Mouse (Mus musculus): ENCODE measurements around the gene Rnf115.
"Not testable (repeated sequence)": the region's sequence is repeated elsewhere in the genome, so short reads cannot be mapped to it uniquely, and the experiment has no call there.

The Rnf115 gene

DNA sequence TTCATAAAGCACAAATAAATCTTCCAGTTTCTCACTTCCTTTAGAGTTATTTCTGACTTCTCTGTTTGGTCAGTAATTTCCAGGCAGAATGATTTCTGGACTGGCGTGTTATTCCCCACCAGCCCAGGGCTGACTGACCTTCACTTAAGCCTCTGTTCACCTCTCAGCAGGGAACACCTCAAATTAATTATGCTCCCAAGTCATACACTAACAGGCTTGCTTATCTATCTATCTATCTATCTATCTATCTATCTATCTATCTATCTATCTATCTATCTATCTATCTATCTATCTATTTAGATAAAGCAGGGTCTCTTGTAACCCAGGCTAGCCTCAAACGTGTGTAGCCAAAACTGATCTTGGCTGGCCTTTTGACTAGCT lies 18.8 kb upstream of the Rnf115 start:
- DNase-seq = no peak

GRCm38 (mm10) chr3:96714286-96714685 lies 13.2 kb upstream of the Rnf115 start:
- DNase-seq = no peak

- DNase-seq = no peak
Observed at GRCm38 (mm10) chr3:96715854-96716253, 11.6 kb upstream of the Rnf115 start.

DNA sequence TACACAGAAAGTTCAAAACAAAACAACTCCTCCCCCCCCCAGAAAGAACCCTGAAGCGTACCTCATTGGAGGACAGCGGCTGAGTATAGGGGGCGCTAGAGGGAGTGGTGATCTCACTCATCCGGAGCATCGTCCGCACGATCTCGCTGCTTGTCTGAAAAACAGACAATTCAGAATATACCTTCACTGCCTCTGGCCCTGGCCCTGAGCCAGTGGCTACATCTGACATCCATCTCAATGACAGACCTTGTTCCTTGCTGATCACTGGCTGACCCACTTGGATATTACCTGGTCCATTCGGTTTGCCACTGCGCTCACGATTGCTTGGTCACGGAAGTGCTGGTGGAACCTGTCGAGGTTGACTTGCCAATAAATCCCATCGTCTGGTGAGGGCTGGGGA lies 8.3 kb upstream of the Rnf115 start:
- peak; percentile 71 for DNase-seq

DNA sequence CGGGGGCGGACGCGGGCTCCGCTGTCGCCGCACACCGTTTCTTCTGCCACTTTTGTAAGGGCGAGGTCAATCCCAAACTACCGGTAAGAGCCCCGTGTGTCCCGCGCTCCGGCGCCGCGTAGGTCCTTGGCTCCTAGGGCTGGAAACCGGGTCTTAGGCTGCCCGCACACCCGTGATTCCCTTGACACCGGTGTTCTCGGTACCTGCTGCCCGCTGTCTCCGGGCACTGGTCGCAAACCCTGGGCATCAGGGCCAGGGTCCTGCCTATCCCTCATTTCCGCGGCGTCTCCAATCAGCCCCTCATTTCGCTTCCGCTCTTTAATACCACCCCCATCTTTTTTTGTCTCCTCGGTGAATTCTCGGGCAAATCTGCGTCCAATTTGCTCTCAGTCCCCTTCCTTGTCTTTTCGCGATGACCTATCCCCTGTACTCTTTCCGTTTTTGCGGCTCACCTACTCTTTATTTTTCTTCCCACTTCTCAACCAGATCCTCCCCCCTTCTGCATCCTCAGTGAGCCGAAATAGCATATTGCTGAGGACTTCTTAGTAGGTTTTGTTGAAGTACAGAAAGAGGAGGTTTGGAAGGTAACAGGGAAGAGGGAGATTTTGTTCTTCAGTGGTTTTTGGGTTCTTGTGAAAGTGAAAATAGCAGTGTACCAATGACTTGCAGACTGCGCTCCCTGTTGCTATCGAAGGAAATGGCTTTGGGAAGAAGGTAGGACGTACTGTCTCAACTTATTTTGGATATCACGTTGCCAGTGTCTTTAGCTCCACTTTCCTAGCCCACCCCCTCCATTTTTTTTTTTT lies 567 bp downstream of the Rnf115 start:
- no peak for DNase-seq

- DNase-seq = no peak
Observed at GRCm38 (mm10) chr3:96728634-96729402, 1.4 kb downstream of the Rnf115 start.

DNA sequence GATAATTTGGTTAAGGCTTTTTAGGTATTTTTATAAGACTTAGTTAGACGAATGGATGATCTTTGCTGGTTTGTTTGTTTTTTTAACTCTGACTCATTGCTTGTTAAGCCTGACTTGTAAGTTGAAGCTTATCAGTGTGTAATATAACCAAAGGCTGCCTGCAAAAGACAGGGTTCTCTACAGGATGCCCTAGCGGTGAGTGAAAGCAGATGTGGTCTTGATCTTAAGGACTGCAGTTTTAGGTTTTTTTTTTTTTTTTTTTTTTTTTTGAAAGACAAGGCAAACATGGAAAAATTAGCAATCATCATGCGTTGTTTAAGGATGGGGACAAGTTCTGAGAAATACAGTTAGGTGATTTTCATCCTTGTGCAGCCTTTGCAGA lies 1.9 kb downstream of the Rnf115 start:
- no peak for DNase-seq

- no peak for DNase-seq
Observed at GRCm38 (mm10) chr3:96730785-96731184, 3.3 kb downstream of the Rnf115 start.

DNA sequence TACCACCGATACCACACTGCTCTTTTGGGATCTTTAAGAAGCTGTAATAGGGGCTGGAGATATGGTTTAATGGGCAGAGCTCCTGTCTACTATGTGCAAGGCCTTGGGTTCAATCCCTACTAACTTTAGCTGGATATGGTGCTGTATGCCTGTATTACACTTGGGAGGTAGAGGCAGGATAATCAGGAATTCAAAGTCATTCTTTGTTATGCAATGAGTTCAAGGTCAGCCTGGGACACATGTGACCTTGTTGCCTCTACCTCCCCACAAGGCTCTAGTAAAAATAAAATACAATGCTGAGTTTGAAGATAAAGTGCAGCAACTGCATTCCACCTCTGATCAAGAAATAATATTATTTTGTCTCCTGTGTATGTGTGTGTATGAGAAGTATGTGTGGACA lies 6.5 kb downstream of the Rnf115 start:
- no peak for DNase-seq

DNA sequence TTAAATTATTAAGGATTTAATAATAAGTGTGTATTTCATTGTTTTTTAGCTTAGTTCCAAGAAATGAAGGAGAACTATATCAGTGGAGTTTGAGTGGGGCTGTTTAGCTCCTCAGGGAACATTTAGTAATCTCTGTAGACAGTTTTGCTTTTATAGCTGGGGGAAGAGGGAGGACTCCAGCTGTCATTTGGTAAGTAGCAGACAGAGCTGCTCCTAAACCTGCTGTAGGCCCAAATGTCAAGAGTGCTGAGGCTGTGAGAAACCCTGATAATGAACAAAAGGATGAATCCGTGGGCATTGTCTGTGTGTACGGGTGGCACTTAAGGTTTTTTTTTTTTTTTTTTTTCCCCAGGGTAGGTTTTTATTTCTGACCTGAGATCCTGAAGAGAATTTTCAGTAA lies 7.7 kb downstream of the Rnf115 start:
- no peak for DNase-seq

- DNase-seq = no peak
Observed at GRCm38 (mm10) chr3:96737013-96737740, 9.7 kb downstream of the Rnf115 start.

DNA sequence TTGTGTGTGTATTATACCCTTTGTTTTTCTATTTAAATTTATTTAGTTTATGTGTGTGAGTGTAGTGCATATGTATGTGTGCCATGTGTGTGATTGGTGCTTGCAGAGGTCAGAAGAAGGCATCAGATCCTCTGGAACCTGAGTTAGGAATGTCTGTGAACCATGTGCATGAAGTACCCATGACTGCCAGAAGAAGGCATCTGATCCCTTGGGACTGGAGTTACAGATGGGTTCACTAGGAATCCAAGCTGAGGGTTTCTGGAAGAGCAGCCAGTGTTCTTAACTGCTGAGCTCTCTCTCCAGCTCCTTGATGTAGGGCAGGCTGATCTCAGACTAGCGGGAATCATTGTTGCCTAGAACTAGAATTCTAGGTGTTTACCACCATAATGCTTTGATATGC lies 10.5 kb downstream of the Rnf115 start:
- no peak for DNase-seq

DNA sequence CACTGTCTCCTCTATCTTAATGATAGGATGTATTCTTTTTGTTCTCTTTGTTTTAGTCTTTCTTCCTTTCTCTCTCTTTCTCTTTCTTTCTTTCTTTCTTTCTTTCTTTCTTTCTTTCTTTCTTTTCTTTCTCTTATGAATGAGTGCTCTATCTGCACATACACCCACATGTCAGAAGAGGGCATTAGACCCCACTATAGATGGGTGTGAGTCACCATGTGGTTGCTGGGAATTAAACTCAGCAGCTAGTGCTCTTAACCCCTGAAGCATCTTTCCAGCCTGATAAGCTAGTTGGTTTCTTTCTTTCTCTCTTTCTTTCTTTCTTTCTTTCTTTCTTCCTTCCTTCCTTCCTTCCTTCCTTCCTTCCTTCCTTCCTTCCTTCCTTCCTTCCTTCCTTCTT lies 12.8 kb downstream of the Rnf115 start:
- DNase-seq = not testable (repeated sequence)

DNA sequence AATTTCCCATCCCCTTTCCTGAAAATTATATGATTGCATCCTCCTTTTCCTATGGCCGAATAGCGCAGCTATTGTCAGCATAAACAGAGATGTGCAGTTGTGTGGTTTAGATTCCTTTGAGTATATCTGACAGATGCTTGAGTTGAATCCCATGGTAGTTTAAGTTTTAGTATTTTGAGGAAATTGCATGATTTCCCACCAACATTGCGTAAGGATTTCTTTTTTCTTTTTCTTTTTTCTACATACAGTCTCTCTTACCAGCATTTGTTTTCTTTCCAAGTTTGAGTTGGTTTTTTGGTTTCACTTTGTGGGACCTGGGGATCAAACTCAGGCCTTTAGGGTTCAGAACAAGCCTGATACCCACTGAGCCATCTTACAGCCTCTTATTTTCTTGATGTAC lies 16.9 kb downstream of the Rnf115 start:
- DNase-seq = no peak

DNA sequence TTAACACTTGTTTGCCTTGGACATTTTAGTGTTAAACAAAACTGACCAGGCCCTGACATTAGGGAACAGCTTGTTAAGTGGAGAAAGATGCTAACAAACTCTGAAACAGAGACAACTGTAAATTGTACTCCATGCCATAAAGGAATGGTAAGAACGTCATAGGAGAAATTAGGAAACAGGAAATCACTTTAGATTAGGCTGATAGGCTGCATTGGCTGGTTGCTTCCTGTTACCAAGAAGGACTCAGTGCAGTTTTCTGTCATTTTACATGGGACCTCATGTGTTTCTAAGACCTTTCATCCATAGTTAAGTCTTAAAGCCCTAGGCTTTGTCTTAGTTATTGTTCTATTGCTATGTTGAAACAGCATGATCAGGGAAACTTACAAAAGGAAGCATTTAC lies 19.4 kb downstream of the Rnf115 start:
- no peak for DNase-seq

GRCm38 (mm10) chr3:96755935-96756334 lies 28.5 kb downstream of the Rnf115 start:
- DNase-seq = no peak

GRCm38 (mm10) chr3:96757691-96758090 lies 30.2 kb downstream of the Rnf115 start:
- DNase-seq = no peak

DNA sequence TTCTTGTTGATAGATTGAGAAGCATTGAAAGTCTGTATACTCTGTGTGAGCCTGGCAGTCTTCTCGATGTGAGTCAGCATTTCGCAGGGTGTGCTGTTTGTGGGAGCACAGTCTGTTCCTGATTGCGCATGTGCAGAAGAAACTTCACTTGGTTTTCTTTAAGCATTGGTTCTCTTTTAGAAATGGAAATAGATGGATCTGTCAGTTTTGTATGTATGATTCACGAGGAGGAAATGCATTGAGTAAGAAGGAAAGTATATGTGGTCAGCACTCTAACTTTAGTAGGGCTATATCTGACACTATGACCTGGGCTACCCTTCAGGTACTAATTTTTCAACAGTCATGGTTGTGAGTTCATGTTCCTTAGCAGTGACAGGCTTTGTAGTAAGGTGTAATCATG lies 32.2 kb downstream of the Rnf115 start:
- DNase-seq = no peak

DNA sequence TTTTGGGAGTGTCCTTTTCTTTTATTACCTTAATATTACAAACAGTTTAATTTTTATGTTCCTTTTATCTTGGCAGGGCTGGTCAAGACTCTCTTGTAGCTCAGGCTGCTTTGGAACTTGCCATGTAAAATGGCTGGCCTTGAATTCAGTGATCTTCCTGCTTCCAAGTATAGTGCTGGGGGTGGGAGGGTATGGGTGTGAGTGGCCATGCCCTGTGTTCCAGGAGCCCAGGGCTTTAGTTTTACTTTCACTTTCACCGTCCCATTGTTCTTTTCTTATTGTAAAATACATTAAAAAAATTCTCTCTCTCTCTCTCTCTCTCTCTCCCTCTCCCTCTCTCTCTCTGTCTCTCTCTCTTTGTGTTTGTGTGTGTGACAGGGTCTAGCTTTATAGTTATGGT lies 37.1 kb downstream of the Rnf115 start:
- no peak for DNase-seq

DNA sequence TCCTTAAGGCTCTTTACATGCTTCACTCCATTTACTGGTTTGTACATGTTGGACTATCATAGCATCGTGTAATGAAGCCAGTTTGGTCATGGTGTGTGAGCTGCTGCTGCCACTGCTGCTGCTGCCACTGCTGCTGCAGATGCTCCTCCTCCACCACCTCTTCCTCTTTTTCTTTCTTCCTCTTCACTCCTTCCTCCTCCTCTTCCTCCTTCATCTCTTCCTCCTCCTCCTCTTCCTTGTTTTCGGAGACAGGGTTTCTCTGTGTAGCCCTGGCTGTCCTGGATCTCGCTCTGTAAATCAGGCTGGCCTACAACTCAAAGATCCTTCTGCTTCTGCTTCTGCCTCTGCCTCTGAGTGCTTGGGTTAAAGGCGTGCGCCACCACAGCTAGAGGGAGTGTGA lies 42.5 kb downstream of the Rnf115 start:
- DNase-seq = no peak

GRCm38 (mm10) chr3:96772949-96773348 lies 45.5 kb downstream of the Rnf115 start:
- DNase-seq = no peak

DNA sequence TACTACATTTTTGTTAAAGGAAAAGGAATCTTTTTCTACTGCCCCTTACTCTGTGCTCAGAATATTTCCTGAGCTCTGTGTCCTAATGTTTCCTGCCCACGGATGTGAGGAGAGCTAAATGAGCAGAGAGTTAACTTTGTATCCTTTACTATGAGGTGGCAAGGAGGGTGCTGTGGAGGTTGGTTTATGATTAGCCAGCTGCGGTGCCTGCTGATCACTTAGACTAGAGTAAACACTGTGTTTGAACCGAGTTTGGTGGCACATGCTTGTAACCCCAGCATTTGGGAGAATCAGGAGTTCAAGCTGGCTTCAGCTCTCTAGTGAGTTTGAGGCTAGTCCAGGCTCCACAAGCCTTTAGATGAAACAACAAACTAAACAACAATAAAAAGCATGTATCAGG lies 49.7 kb downstream of the Rnf115 start:
- no peak for DNase-seq

DNA sequence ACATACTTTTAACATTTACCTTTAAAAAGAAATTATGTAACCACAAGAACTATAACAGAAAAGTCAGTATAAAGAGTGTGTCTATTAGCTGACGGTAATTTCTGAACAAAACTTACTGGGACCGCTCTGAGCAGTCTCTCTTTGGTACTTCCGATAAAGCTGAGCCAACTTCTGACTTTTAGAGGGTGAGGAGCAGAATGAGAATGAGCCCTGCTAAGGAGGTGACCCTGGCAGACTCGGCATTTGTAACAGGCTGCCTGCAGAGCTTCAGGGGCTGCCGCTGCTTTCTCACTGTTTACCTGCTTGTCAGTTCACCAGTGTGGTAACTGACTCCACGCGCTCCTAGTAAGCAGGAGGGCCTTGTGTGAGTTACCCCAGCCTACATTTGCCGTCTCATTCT lies 54.8 kb downstream of the Rnf115 start:
- DNase-seq = no peak

- no peak for DNase-seq
Observed at GRCm38 (mm10) chr3:96787784-96788183, 60.3 kb downstream of the Rnf115 start.
